Mouse (Mus musculus): ENCODE measurements around the gene Sf3b1. TPM values are rescaled to one million over a fixed set of nuclear protein-coding genes. Genes with fewer than 3 reads are reported as not detected.

Gene Sf3b1
- 419 TPM for polyA plus RNA-seq (2014; fragmentation: Illumina TruSeq; extraction: RNeasy Lipid Tissue Mini Kit (QIAGEN cat#74804); ENCODE audit: low replicate concordance)

DNA sequence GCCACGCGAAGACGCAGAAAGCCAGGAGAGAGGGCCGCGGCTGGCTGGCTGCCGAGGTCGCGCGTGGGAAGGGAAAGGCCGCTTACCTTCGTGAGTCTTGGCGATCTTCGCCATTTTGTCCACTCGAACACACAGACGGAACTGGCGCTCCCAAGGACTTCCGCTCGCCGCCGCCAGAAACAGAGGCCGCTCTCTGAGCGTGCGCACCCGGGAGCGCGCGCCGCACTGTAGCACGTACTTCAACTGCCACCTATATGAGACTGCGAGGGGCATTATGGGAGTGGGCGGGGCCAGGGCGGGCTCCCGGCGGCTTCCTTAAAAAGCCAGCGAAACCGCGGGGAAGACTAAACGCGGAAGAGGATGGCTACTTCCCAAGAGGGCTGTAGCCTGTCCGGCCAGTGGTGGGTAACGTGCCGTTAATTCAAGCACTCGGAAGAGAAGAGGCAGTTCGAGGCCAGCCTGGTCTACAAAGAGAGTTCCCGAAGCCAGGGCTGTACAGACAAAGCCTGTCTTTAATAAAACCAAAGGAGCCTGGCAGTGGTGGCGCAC lies at the start of gene Sf3b1:
Gene Sf3b1, minus strand, starts transcription at position 229 of the 549 bp plus-strand sequence.

DNA sequence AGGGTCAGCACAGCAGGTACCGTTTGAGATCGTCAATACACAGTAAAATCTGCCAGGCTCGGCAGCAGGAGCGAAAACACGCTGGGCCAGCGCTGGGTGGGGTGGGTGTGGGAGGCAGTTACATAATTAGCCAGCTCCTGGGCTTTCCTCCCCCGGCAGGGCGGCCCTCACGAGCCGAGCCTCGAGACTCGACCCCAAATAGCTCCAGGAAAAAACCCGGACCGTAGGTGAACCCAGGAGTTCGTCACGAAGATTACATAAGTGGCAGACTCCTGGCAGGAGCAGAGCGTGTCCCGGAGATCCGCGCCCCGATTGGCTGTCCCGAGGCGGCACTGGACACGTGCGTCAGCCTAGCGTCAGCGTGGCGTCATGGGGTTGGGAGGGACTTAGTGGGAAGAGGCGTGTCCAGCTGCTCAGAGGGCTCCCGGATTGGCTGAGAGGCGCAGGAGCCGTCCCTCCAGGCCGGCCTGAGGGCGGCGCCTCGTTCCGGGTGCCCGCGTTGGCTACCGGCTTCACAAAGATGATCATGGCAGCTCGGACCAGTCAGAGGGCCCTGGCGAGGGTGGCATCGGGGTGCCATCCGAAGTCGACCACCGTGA lies 25.2 kb upstream of the Sf3b1 start, which contains the start of gene Coq10b:
Gene Coq10b, plus strand, starts transcription at position 416 of the 599 bp plus-strand sequence.

Other genes starting within 250 kb of the Sf3b1 start
- 21.1 TPM for gene Ankrd44, start 101.1 kb downstream of the Sf3b1 start, polyA plus RNA-seq (2014; fragmentation: Illumina TruSeq; extraction: RNeasy Lipid Tissue Mini Kit (QIAGEN cat#74804); ENCODE audit: low replicate concordance)
- gene Coq10b, start 25.3 kb upstream of the Sf3b1 start, polyA plus RNA-seq (2014; fragmentation: Illumina TruSeq; extraction: RNeasy Lipid Tissue Mini Kit (QIAGEN cat#74804); ENCODE audit: low replicate concordance): 169 TPM
- 332 TPM for gene Hspe1, start 60.7 kb upstream of the Sf3b1 start, polyA plus RNA-seq (2014; fragmentation: Illumina TruSeq; extraction: RNeasy Lipid Tissue Mini Kit (QIAGEN cat#74804); ENCODE audit: low replicate concordance)
- 483 TPM for gene Hspd1, start 60.8 kb upstream of the Sf3b1 start, polyA plus RNA-seq (2014; fragmentation: Illumina TruSeq; extraction: RNeasy Lipid Tissue Mini Kit (QIAGEN cat#74804); ENCODE audit: low replicate concordance)
- gene Mob4, start 103.8 kb upstream of the Sf3b1 start, polyA plus RNA-seq (2014; fragmentation: Illumina TruSeq; extraction: RNeasy Lipid Tissue Mini Kit (QIAGEN cat#74804); ENCODE audit: low replicate concordance): 270 TPM
- gene Rftn2, start 199.3 kb upstream of the Sf3b1 start, polyA plus RNA-seq (2014; fragmentation: Illumina TruSeq; extraction: RNeasy Lipid Tissue Mini Kit (QIAGEN cat#74804); ENCODE audit: low replicate concordance): 3.3 TPM
- 8.3 TPM for gene Mars2, start 209.7 kb upstream of the Sf3b1 start, polyA plus RNA-seq (2014; fragmentation: Illumina TruSeq; extraction: RNeasy Lipid Tissue Mini Kit (QIAGEN cat#74804); ENCODE audit: low replicate concordance)